Mouse (Mus musculus): ENCODE measurements at regions not wholly inside any gene's neighbourhood (a gene's known extent, or its start where the extent isn't known, plus 50 kb on each side); places are given as distances from the start of the nearest gene placed in this dataset.

DNA sequence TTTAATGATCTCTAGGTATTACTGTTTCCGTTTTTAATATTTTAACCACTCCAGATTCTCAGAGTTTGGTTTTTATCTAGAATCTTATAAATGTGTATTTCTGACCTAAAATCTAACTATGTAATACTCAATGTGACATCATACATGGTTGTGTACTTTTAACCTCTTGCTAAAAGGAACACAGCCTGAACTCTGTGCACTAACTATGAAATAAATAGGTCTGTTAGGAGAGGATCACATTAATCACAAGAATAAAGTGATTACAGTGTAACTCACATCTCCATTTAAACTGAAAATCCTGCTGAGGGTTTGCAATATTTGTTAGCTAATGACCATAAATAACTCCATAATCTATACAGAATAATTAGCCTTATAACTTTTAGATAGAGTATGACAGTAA lies 1123.8 kb downstream of the Fstl5 start:
- DNase-seq: no peak
- H3K79me2 ChIP-seq (replicated peaks; ENCODE audit: control insufficient read depth, insufficient read depth, low read length): no peaks in the 10 kb centered on the region
- no peaks in the 10 kb centered on the region for H3K36me3 ChIP-seq (ENCODE audit: control insufficient read depth, insufficient read depth, low read length)
- 56% methylated on average over 1 of the region's 1 CpGs for WGBS
- TF ChIP-seq CTCF (IDR thresholded peaks at IDR 0.05) (no peak), POLR2A (IDR thresholded peaks at IDR 0.05; ENCODE audit: insufficient read depth, low read depth, low read length) (no peak), EP300 (IDR thresholded peaks at IDR 0.05; ENCODE audit: insufficient read depth, low read depth, low read length) (no peak)
- intact Hi-C loops (cut with DNase I): no loop called here
- no peaks in the 10 kb centered on the region for H3K27me3 ChIP-seq (ENCODE audit: control insufficient read depth, insufficient read depth, low read length)
- no peak overlapping the region for H3K9ac ChIP-seq (ENCODE audit: low read depth, low read length)
- H3K27ac ChIP-seq: no peak overlapping the region
- no peak overlapping the region for H3K4me3 ChIP-seq
- H3K4me1 ChIP-seq (ENCODE audit: control insufficient read depth, insufficient read depth, low read length): no peaks in the 10 kb centered on the region

DNA sequence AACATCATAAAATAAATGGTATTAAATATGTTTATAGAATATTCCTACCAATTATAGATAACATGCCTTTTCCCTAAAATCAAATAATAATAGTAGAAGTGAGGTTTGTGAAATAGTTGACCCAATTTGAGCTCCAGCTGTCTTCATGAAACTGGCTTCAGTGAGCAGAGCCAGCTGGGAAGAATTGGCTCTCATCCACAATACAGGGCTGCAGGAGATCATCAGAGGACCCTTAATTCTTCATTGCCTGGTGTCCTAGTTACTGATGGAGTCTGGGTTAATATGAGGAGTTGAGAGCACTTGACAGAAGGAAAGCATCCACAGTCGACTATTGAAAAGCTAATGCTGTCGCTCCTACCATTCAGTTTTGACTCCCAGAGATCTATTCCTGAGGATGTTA lies 1124.2 kb downstream of the Fstl5 start:
- H3K27me3 ChIP-seq (ENCODE audit: control insufficient read depth, insufficient read depth, low read length): no peaks in the 10 kb centered on the region
- TF ChIP-seq POLR2A (IDR thresholded peaks at IDR 0.05; ENCODE audit: insufficient read depth, low read depth, low read length) (no peak), CTCF (IDR thresholded peaks at IDR 0.05) (no peak), EP300 (IDR thresholded peaks at IDR 0.05; ENCODE audit: insufficient read depth, low read depth, low read length) (no peak)
- H3K79me2 ChIP-seq (replicated peaks; ENCODE audit: control insufficient read depth, insufficient read depth, low read length): no peaks in the 10 kb centered on the region
- H3K36me3 ChIP-seq (ENCODE audit: control insufficient read depth, insufficient read depth, low read length): no peaks in the 10 kb centered on the region
- no peak overlapping the region for H3K27ac ChIP-seq
- WGBS: 53% methylated on average over 2 of the region's 2 CpGs
- H3K4me1 ChIP-seq (ENCODE audit: control insufficient read depth, insufficient read depth, low read length): no peaks in the 10 kb centered on the region
- intact Hi-C loops (cut with DNase I): no loop called here
- no peak overlapping the region for H3K9ac ChIP-seq (ENCODE audit: low read depth, low read length)
- DNase-seq: peak; percentile 31 to 40
- H3K4me3 ChIP-seq: no peak overlapping the region

DNA sequence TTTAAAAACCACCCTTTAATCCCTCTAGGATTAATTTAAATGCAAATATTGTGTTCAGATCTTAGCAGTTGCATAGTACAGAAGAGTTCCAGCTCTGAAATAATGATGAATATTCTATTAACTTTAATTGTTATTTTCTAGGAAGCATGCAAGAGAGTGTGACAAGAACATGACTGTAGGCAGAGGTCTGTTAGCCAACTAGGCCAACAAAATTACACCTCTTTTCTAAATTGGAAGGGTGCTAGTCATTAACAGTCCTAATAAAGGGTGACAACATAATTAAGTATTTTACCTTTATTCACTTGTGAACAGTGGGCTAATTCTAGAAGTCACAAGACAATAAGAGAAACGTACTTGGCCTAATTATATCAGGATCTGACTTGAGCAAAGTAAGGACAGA lies 1151.9 kb downstream of the Fstl5 start:
- no peak for DNase-seq
- Histone ChIP-seq H3K4me1 (ENCODE audit: control insufficient read depth, insufficient read depth, low read length) (no peaks in the 10 kb centered on the region), H3K27ac (no peak overlapping the region), H3K9ac (ENCODE audit: low read depth, low read length) (no peak overlapping the region), H3K79me2 (replicated peaks; ENCODE audit: control insufficient read depth, insufficient read depth, low read length) (no peaks in the 10 kb centered on the region), H3K4me3 (no peak overlapping the region), H3K36me3 (ENCODE audit: control insufficient read depth, insufficient read depth, low read length) (no peaks in the 10 kb centered on the region), H3K27me3 (ENCODE audit: control insufficient read depth, insufficient read depth, low read length) (no peaks in the 10 kb centered on the region)
- no peak for TF ChIP-seq POLR2A (IDR thresholded peaks at IDR 0.05; ENCODE audit: insufficient read depth, low read depth, low read length)
- TF ChIP-seq CTCF (IDR thresholded peaks at IDR 0.05): no peak
- TF ChIP-seq EP300 (IDR thresholded peaks at IDR 0.05; ENCODE audit: insufficient read depth, low read depth, low read length): no peak
- intact Hi-C loops (cut with DNase I): no loop called here
- WGBS: 41% methylated on average over 1 of the region's 1 CpGs

Measured in heart, adult 2 months (tissue).